Mouse (Mus musculus) forebrain, embryonic 12.5 days (tissue): ENCODE measurements around the gene Smim20. TPM values are rescaled to one million over a fixed set of nuclear protein-coding genes. Genes with fewer than 3 reads are reported as not detected.
A peak's percentile ranks its signal among the peaks of the same experiment; 100 is the strongest.

ENCODE experiments used
- ATAC-seq: fragments of 200-750 bp; cut with Nextera tagmentation; 2 replicates; pipeline ENCODE4 v1.8.0; 2017; ENCODE audit warnings: moderate TSS enrichment; ENCODE audit not compliant: low FRiP score
- H3K27ac ChIP-seq: fragments of 300-500 bp; sonication (generic); 2 replicates; pipeline ENCODE4 v1.5.1; 2016; ENCODE audit warnings: mild to moderate bottlenecking
- H3K27me3 ChIP-seq: fragments of 300-500 bp; sonication (generic); 2 replicates; pipeline ENCODE4 v1.6.1; 2016; ENCODE audit warnings: mild to moderate bottlenecking
- H3K36me3 ChIP-seq: fragments of 300-500 bp; sonication (generic); replicated peaks from 2 replicates; pipeline ENCODE4 v1.6.1; 2016; ENCODE audit warnings: mild to moderate bottlenecking
- H3K4me1 ChIP-seq: fragments of 300-500 bp; sonication (generic); 2 replicates; pipeline ENCODE4 v1.6.1; 2016
- H3K4me2 ChIP-seq: fragments of 300-500 bp; sonication (generic); 2 replicates; pipeline ENCODE4 v1.6.1; 2016; ENCODE audit warnings: mild to moderate bottlenecking, moderate library complexity
- H3K4me3 ChIP-seq: fragments of 300-500 bp; sonication (generic); replicated peaks from 2 replicates; pipeline ENCODE4 v1.5.1; 2016; ENCODE audit warnings: mild to moderate bottlenecking
- H3K9ac ChIP-seq: fragments of 300-500 bp; sonication (generic); 2 replicates; pipeline ENCODE4 v1.6.1; 2016; ENCODE audit warnings: mild to moderate bottlenecking
- H3K9me3 ChIP-seq: fragments of 300-500 bp; sonication (generic); 2 replicates; pipeline ENCODE4 v1.6.1; 2016
- WGBS: fragments of 180-500 bp; shearing (Covaris S2); methylation state at CpG from one replicate; pipeline ENCODE4 v1.1.7; 2016; 5-methylcytosine and 5-hydroxymethylcytosine counted together
- polyA plus RNA-seq: library from polyadenylated mRNA; unstranded; fragments of >200 nt; fragmentation: Nextera tagmentation; extraction: Ambion mirVana; gene quantifications from 2 replicates; pipeline ENCODE4 v1.2.1, GENCODE M21; 2016

The Smim20 gene
- polyA plus RNA-seq, 1 experiment from 2014 or later, result 59.1 TPM

GRCm38 (mm10) chr5:53317885-53318466 lies 51.1 kb downstream of the Smim20 start:
- Histone ChIP-seq H3K4me1 (peaks cover 6% of the 10 kb centered on the region; the same call in 1 of the 2 replicates), H3K36me3 (no peaks in the 10 kb centered on the region), H3K27me3 (0 out of 2 replicates have a peak, but pooled peaks cover 5% of the 10 kb centered on the region), H3K4me2 (no peak overlapping the region), H3K9me3 (no peaks in the 10 kb centered on the region), H3K4me3 (no peak overlapping the region), H3K27ac (no peak overlapping the region), H3K9ac (no peak overlapping the region)
- WGBS, result 85% methylated on average over 7 of the region's 7 CpGs
- no peak for ATAC-seq

DNA sequence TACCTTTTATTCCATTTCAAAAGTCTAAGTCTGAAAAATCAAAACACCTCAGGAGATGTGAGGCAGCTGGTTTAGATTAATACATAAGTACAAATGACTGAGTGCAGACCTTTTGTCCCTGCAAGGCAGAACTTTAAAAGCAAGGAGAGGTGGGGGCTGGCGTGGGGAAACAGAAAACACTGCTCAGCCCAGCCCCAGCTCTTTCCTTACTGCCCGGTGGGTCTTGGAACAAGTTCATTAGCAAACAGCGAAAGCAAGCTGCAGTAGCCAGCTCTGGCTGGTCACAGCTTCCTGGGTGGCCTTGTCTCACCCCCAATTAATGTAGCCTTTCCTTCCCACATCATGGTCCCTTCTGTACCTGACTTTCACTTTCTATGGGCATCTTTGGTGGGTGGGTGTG lies 53.4 kb downstream of the Smim20 start:
- Histone ChIP-seq H3K4me3 (no peak overlapping the region), H3K9ac (no peak overlapping the region), H3K4me2 (no peak overlapping the region), H3K27ac (no peak overlapping the region), H3K4me1 (peaks cover 13% of the 10 kb centered on the region), H3K27me3 (peaks cover 14% of the 10 kb centered on the region; the same call in 1 of the 2 replicates), H3K9me3 (no peaks in the 10 kb centered on the region), H3K36me3 (no peaks in the 10 kb centered on the region)
- WGBS, result 43% methylated on average over 3 of the region's 3 CpGs
- ATAC-seq, result no peak

- H3K4me2 ChIP-seq, result no peak overlapping the region
- no peak overlapping the region for H3K27ac ChIP-seq
- no peaks in the 10 kb centered on the region for H3K9me3 ChIP-seq
- peaks cover 14% of the 10 kb centered on the region; the same call in 1 of the 2 replicates for H3K27me3 ChIP-seq
- no peak overlapping the region for H3K4me3 ChIP-seq
- H3K9ac ChIP-seq, result no peak overlapping the region
- ATAC-seq, result no peak
- H3K36me3 ChIP-seq, result no peaks in the 10 kb centered on the region
- H3K4me1 ChIP-seq, result peaks cover 25% of the 10 kb centered on the region
- 91% methylated on average over 9 of the region's 9 CpGs for WGBS
Observed at GRCm38 (mm10) chr5:53321901-53322300, 55.0 kb downstream of the Smim20 start.

- 81% methylated on average over 11 of the region's 11 CpGs for WGBS
- Histone ChIP-seq H3K9me3 (no peaks in the 10 kb centered on the region), H3K36me3 (no peaks in the 10 kb centered on the region), H3K27me3 (peaks cover 14% of the 10 kb centered on the region; the same call in 1 of the 2 replicates), H3K9ac (no peak overlapping the region), H3K27ac (no peak overlapping the region), H3K4me3 (no peak overlapping the region), H3K4me1 (peaks cover 25% of the 10 kb centered on the region), H3K4me2 (no peak overlapping the region)
- no peak for ATAC-seq
Observed at GRCm38 (mm10) chr5:53322471-53322870, 55.6 kb downstream of the Smim20 start.

DNA sequence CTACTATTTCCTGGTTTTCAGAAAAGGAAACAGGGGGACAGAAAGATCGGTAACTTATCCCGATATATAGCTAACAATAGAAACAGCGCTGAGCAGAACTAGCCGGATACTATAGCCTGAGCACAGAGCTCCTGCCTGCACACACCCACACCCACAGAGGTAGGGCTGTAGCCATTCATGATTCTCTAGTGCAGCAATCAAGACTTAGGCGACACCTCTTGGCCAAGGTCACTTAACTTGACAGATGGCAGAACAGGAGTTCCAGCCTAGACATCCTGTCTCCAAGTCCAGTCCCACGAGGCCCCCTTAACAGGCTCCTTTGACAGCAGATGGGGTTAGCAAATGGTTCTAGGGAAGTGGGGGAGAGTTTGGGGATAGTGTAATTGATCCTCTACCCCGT lies 56.2 kb downstream of the Smim20 start:
- WGBS, result 84% methylated on average over 7 of the region's 7 CpGs

DNA sequence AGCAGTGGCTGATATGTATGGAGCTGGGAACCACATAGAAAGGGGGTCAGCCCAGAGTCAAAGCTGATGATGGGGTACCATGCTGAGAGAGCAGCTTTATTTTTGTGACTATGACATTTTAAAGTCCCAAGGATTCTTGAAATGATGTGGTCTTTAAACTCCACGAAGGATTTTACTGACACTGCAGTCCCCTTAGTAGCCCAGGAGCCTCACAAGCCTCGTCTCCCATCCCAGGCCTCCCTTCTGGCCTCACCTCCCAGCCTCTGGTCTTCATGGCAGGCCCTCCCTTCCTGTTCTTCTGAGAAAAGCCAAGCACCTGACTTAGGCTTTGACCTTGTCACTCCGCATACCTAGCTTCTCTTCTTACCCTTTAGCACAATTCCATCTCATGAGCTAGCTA lies 57.4 kb downstream of the Smim20 start:
- peaks cover 25% of the 10 kb centered on the region for H3K4me1 ChIP-seq
- WGBS, result 77% methylated on average over 3 of the region's 3 CpGs

More for the DNA sequence above, 56.2 kb downstream of the Smim20 start:
- H3K4me2 ChIP-seq, result no peak overlapping the region
- H3K4me3 ChIP-seq, result no peak overlapping the region
- no peaks in the 10 kb centered on the region for H3K36me3 ChIP-seq
- H3K9me3 ChIP-seq, result no peaks in the 10 kb centered on the region
- H3K27ac ChIP-seq, result no peak overlapping the region
- H3K4me1 ChIP-seq, result peaks cover 25% of the 10 kb centered on the region
- H3K9ac ChIP-seq, result no peak overlapping the region
- no peak for ATAC-seq
- peaks cover 14% of the 10 kb centered on the region; the same call in 1 of the 2 replicates for H3K27me3 ChIP-seq

GRCm38 (mm10) chr5:53324791-53325190 lies 57.9 kb downstream of the Smim20 start:
- Histone ChIP-seq H3K4me3 (no peak overlapping the region), H3K4me2 (no peak overlapping the region), H3K4me1 (peaks cover 25% of the 10 kb centered on the region), H3K36me3 (no peaks in the 10 kb centered on the region), H3K9ac (no peak overlapping the region), H3K27ac (no peak overlapping the region), H3K27me3 (peaks cover 14% of the 10 kb centered on the region; the same call in 1 of the 2 replicates), H3K9me3 (no peaks in the 10 kb centered on the region)
- 30% methylated on average over 6 of the region's 6 CpGs for WGBS
- no peak for ATAC-seq

More for the DNA sequence above, 57.4 kb downstream of the Smim20 start:
- Histone ChIP-seq H3K27me3 (peaks cover 14% of the 10 kb centered on the region; the same call in 1 of the 2 replicates), H3K4me2 (no peak overlapping the region), H3K9me3 (no peaks in the 10 kb centered on the region), H3K27ac (no peak overlapping the region), H3K36me3 (no peaks in the 10 kb centered on the region), H3K4me3 (no peak overlapping the region), H3K9ac (no peak overlapping the region)
- ATAC-seq, result no peak

- Histone ChIP-seq H3K4me3 (no peak overlapping the region), H3K9ac (no peak overlapping the region), H3K27me3 (peaks cover 14% of the 10 kb centered on the region; the same call in 1 of the 2 replicates), H3K4me1 (peaks cover 22% of the 10 kb centered on the region), H3K36me3 (no peaks in the 10 kb centered on the region), H3K4me2 (peak overlapping the region; percentile 13; the same call in 1 of the 2 replicates), H3K9me3 (no peaks in the 10 kb centered on the region), H3K27ac (no peak overlapping the region)
- ATAC-seq, result peak; percentile 80; the same call in 1 of the 2 replicates
- WGBS, result 8% methylated on average over 8 of the region's 8 CpGs
Observed at GRCm38 (mm10) chr5:53326023-53326422, 59.1 kb downstream of the Smim20 start.

DNA sequence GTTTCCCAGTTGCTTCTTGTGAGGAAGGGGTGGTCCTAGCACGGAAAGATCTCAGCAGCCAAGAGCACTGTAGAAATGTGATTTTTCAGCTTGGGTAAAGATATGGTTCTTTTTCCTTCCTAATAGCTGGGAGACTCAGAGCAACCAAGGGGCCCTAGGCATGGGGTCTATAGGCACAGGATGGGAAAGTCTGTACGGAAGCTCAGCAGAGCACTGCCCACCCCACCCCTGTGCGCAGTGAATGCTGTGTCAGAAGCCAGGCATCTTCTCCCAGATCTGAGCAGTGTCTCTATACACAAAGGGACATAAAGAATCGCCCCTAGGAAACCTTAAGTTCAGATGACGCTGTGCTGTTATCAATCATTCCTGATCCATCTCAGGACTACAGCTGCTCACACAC lies 59.6 kb downstream of the Smim20 start:
- Histone ChIP-seq H3K4me2 (no peak overlapping the region), H3K4me1 (peaks cover 22% of the 10 kb centered on the region), H3K9ac (no peak overlapping the region), H3K36me3 (no peaks in the 10 kb centered on the region), H3K4me3 (no peak overlapping the region), H3K27ac (no peak overlapping the region), H3K9me3 (no peaks in the 10 kb centered on the region), H3K27me3 (peaks cover 14% of the 10 kb centered on the region; the same call in 1 of the 2 replicates)
- WGBS, result 77% methylated on average over 5 of the region's 5 CpGs
- ATAC-seq, result 0 out of 2 replicates have a peak, but pooled peaks have one; percentile 28

Other genes with a start within 250 kb of the Smim20 start
- gene Slc34a2, start 229.0 kb upstream of the Smim20 start, polyA plus RNA-seq, result not detected in 2 replicates
- gene Sel1l3, start 53.2 kb upstream of the Smim20 start, polyA plus RNA-seq, result 9.7 and 10.9 TPM in 2 replicates
- 67.9 and 70.6 TPM in 2 replicates for gene Rbpj, start 199.1 kb downstream of the Smim20 start, polyA plus RNA-seq